Mouse (Mus musculus): ENCODE results near the gene Bcr. TPM values are rescaled to one million over a fixed set of nuclear protein-coding genes. Genes with fewer than 3 reads are reported as not detected.

Gene Bcr
- 10.0 and 13.8 TPM in 2 replicates for polyA plus RNA-seq (2012; ENCODE audit: low replicate concordance)

GRCm38 (mm10) chr10:75060217-75060842 is at the start of gene Bcr:
Gene Bcr, plus strand, starts transcription at chr10:75060592.

GRCm38 (mm10) chr10:75032395-75032794 is 28.0 kb upstream of the Bcr start, which contains the start of gene Rsph14:
Gene Rsph14, minus strand, starts transcription at chr10:75032586.

GRCm38 (mm10) chr10:75036883-75037379 is 23.5 kb upstream of the Bcr start, which contains the start of gene Rab36:
Gene Rab36, plus strand, starts transcription at chr10:75037058.

GRCm38 (mm10) chr10:75211807-75212645 is 151.6 kb downstream of the Bcr start, which contains the start of gene Specc1l:
Gene Specc1l, plus strand, starts transcription at chr10:75212073.

Other genes starting within 250 kb of the Bcr start
- gene Gnaz, start 93.4 kb upstream of the Bcr start, polyA plus RNA-seq (2012; ENCODE audit: low replicate concordance): 0.61 and 0.88 TPM in 2 replicates
- gene Rsph14, start 28.0 kb upstream of the Bcr start, polyA plus RNA-seq (2012; ENCODE audit: low replicate concordance): not detected in 2 replicates
- 0.22 and 0.33 TPM in 2 replicates for gene Rab36, start 23.5 kb upstream of the Bcr start, polyA plus RNA-seq (2012; ENCODE audit: low replicate concordance)
- gene Specc1l, start 151.5 kb downstream of the Bcr start, polyA plus RNA-seq (2012; ENCODE audit: low replicate concordance): 10.1 and 12.3 TPM in 2 replicates

Measured in hematopoietic multipotent progenitor cell, adult 10-12 weeks (in vitro differentiated cells).